Mouse (Mus musculus) embryonic facial prominence, embryonic 11.5 days (tissue): Measurements from ENCODE around the gene Nav2. TPM values are rescaled to one million over a fixed set of nuclear protein-coding genes. Genes with fewer than 3 reads are reported as not detected.
A peak's percentile ranks its signal among the peaks of the same experiment; 100 is the strongest.

Experiments used
- ATAC-seq: fragments of 200-750 bp; cut with Nextera tagmentation; replicated peaks from 2 replicates; pipeline ENCODE4 v1.8.0; 2017; ENCODE audit warnings: low read depth; ENCODE audit not compliant: insufficient number of reproducible peaks, low FRiP score, low TSS enrichment
- DNase-seq: peaks from one replicate; pipeline ENCODE4 v3.0.0-alpha.2; 2015; ENCODE audit warnings: low spot score
- H3K27ac ChIP-seq: fragments of 300-500 bp; sonication (generic); replicated peaks from 2 replicates; pipeline ENCODE4 v1.5.1; 2014; ENCODE audit warnings: mild to moderate bottlenecking, low read depth, low read length, control low read depth
- H3K27me3 ChIP-seq: fragments of 300-500 bp; sonication (generic); 2 replicates; pipeline ENCODE4 v1.6.1; 2014; ENCODE audit warnings: mild to moderate bottlenecking, low read length, moderate library complexity, mixed read lengths; ENCODE audit not compliant: control insufficient read depth, insufficient read depth
- H3K36me3 ChIP-seq: fragments of 300-500 bp; sonication (generic); replicated peaks from 2 replicates; pipeline ENCODE4 v1.6.1; 2014; ENCODE audit warnings: low read depth, mild to moderate bottlenecking, low read length, moderate library complexity, mixed read lengths; ENCODE audit not compliant: control insufficient read depth, insufficient read depth
- H3K4me1 ChIP-seq: fragments of 300-500 bp; sonication (generic); 2 replicates; pipeline ENCODE4 v1.6.1; 2014; ENCODE audit warnings: low read length, mixed read lengths; ENCODE audit not compliant: control insufficient read depth, insufficient read depth
- H3K4me2 ChIP-seq: fragments of 300-500 bp; sonication (generic); 2 replicates; pipeline ENCODE4 v1.6.1; 2014; ENCODE audit warnings: low read depth, mild to moderate bottlenecking, control low read depth, low read length, moderate library complexity
- H3K4me3 ChIP-seq: fragments of 300-500 bp; sonication (generic); 2 replicates; pipeline ENCODE4 v1.5.1; 2014; ENCODE audit warnings: low read depth, low read length, control low read depth
- H3K9ac ChIP-seq: fragments of 300-500 bp; sonication (generic); replicated peaks from 2 replicates; pipeline ENCODE4 v1.6.1; 2014; ENCODE audit warnings: mild to moderate bottlenecking, control low read depth, low read length
- H3K9me3 ChIP-seq: fragments of 300-500 bp; sonication (generic); replicated peaks from 2 replicates; pipeline ENCODE4 v1.6.1; 2016; ENCODE audit warnings: mild to moderate bottlenecking, low read length, inconsistent platforms, mixed read lengths; ENCODE audit not compliant: control insufficient read depth
- WGBS: fragments of 180-500 bp; shearing (Covaris S2); extraction: QIAGEN DNeasy Blood & Tissue Kit; methylation state at CpG from one replicate; pipeline ENCODE4 v1.1.7; 2014; 5-methylcytosine and 5-hydroxymethylcytosine counted together
- polyA plus RNA-seq: library from polyadenylated mRNA; unstranded; fragments of >200 nt; fragmentation: Nextera tagmentation; extraction: Ambion mirVana; gene quantifications from 2 replicates; pipeline ENCODE4 v1.2.1, GENCODE M21; 2014

Nav2 gene
- polyA plus RNA-seq, 1 experiment from 2014 or later = 7.3 TPM

DNA sequence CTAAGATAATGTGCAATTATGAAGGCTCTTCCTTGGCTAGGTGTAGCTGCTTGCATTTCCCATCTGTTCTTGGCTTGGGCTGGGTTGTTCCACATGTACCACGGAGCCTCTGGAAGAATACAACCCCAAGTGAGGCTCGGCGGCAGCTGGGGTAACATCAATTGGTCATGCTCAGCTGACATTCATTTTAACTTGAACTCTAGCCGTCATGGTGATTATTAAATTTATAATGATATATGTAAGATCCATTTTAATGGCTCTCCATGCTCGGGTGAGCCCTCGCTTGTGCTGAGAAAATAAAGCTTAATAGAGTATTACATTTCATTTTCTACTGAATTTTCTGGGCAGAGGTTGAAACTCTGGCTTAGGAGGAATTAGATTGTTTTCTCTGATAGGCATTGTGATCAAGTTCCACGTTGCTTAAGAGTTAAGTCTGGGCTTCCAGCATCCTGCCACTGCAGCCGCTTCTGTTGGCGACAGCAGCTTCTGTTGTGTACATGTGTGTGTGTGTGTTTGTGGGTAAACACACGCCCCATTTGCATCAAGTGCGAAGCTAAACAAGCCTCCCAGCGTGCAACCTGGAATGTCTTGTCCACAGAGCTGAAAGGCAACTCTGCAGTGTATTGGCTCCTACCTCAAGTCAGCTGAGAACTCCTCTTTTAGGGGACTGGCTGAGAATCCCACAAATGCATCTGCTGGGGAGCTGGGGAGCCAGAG, 57.4 kb downstream of the Nav2 start:
- ATAC-seq (peak; percentile 63; the same call in 1 of the 2 replicates), DNase-seq (peak; percentile 71)
- H3K36me3 ChIP-seq = no peaks in the 10 kb centered on the region
- WGBS = 44% methylated on average over 12 of the region's 12 CpGs
- no peak overlapping the region for H3K9ac ChIP-seq
- H3K9me3 ChIP-seq = no peaks in the 10 kb centered on the region
- H3K4me2 ChIP-seq = no peak overlapping the region
- H3K4me3 ChIP-seq = no peak overlapping the region
- H3K4me1 ChIP-seq = no peaks in the 10 kb centered on the region
- peaks cover 15% of the 10 kb centered on the region for H3K27me3 ChIP-seq
- no peak overlapping the region for H3K27ac ChIP-seq

DNA sequence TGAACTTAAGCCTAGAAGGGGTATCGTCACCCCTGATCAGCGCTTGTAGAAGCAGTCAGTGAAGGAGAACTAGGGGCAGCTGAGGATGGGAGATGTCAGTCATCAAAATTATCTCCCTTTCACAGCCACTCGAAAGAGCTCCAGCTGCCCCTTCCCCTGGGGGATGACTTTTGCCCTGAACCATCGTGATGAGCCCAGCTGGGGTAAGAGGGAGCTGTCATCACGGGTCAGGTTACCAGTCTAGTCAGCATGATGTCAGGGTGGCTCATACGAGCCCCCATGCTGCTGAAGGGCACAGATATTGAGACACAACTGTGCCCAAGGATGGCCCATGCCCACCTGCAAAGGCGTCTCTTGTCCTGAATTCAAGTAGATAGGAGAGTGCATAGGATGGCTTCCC, 72.5 kb downstream of the Nav2 start:
- Histone ChIP-seq H3K9me3 (no peaks in the 10 kb centered on the region), H3K9ac (no peak overlapping the region), H3K27ac (no peak overlapping the region), H3K36me3 (no peaks in the 10 kb centered on the region), H3K4me3 (no peak overlapping the region), H3K27me3 (no peaks in the 10 kb centered on the region), H3K4me2 (no peak overlapping the region), H3K4me1 (no peaks in the 10 kb centered on the region)
- DNase-seq (no peak), ATAC-seq (peak; percentile 58; the same call in 1 of the 2 replicates)
- WGBS = 48% methylated on average over 7 of the region's 7 CpGs

DNA sequence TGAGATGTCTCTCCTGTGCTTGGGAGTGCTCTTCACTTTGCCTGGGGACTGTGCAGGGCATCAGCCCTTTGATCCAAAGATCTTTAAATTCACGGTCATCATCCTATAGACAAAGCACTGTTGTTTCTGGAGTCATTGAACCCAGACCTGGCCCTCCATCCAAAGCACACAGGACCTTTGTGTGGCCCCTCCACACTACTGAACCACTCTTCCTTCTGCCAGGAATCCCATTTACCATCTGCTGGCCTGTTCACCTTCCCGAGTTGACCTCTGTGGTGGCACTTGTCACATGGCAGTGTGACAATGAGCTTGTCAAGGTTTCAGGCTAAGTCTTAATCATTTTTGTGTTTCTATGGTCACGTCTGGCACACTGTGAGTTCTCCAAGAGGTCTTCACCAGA, 73.3 kb downstream of the Nav2 start:
- DNase-seq = no peak
- no peaks in the 10 kb centered on the region for H3K36me3 ChIP-seq
- ATAC-seq = no peak
- WGBS = 45% methylated on average over 3 of the region's 3 CpGs
- H3K9ac ChIP-seq = no peak overlapping the region
- H3K9me3 ChIP-seq = no peaks in the 10 kb centered on the region
- H3K4me1 ChIP-seq = no peaks in the 10 kb centered on the region
- no peak overlapping the region for H3K27ac ChIP-seq
- no peaks in the 10 kb centered on the region for H3K27me3 ChIP-seq
- H3K4me2 ChIP-seq = no peak overlapping the region
- no peak overlapping the region for H3K4me3 ChIP-seq

DNA sequence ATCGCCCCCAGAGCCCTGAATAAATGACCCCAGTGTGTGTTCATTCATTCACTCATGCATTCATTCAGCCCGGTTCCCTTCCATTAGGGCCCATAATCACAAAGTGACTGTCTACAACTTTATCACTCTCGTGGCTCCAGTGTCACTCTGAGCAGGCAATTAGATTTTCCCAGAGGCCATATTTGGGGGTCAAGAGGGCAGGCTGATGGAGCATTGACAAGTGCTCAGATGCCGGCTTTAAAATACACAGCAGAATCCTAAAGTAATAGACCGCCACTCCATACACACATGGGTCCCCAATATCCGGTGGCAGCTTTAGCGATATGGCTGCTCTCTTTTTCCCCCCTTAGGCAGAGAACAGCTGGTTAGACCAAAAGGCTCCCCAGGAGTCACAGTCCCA, 74.1 kb downstream of the Nav2 start:
- DNase-seq = no peak
- Histone ChIP-seq H3K36me3 (no peaks in the 10 kb centered on the region), H3K9me3 (no peaks in the 10 kb centered on the region), H3K4me3 (no peak overlapping the region), H3K27ac (no peak overlapping the region), H3K27me3 (no peaks in the 10 kb centered on the region), H3K4me2 (no peak overlapping the region), H3K4me1 (no peaks in the 10 kb centered on the region), H3K9ac (no peak overlapping the region)
- WGBS = 66% methylated on average over 7 of the region's 7 CpGs
- no peak for ATAC-seq

DNA sequence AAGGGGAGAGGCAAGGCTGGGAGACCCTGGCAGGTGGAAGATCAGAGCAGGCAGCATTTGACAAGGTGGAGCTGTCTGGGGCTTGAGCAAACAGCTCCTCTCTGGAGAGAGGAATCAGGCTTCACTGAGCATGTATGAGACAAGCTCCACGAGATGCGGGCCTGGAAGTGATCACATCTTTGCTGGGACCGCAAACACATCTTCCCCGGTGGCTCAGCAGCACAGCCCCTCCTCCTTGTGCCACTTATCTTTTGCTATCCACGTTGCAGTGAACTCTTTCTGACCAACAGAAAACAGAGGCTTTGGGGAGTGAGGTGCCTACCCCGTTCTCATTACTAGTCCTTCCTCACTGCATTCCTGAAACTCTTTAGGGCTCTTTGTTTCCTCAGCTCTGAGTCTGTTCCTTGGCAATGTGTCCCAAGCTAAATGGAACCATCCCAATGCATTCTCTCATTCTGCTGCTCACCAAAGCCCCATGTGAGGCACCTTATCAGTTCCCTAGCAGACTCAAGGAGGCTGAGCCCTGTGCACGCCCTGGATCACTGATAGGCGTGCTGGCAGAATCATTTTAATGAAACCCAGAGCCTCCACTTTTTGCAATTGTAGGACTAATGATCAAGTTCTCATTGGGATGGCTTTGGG, 83.5 kb downstream of the Nav2 start:
- H3K27ac ChIP-seq = no peak overlapping the region
- DNase-seq = no peak
- no peak overlapping the region for H3K9ac ChIP-seq
- no peak overlapping the region for H3K4me3 ChIP-seq
- no peaks in the 10 kb centered on the region for H3K27me3 ChIP-seq
- no peaks in the 10 kb centered on the region for H3K9me3 ChIP-seq
- H3K36me3 ChIP-seq = no peaks in the 10 kb centered on the region
- no peak overlapping the region for H3K4me2 ChIP-seq
- WGBS = 55% methylated on average over 8 of the region's 8 CpGs
- no peaks in the 10 kb centered on the region for H3K4me1 ChIP-seq
- no peak for ATAC-seq

DNA sequence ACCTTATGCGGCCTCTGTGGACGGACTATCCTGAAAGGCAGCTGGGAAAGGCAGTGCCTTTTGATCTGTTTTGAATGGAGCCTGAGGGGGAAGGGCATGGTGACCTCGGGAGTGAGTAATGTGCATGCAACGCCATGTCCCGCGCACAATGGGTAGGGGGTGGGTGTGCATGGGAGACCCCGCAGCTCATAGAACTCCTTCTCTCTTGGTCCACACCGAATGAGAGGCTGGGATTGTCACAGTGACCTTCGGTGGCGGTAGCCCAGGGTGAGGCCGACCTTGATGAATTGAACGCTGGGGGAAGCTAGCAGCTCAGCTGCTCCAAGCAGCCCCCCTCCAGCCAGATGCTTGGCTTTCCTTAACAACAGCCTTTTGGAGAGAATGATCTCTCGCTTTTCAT, 86.7 kb downstream of the Nav2 start:
- ATAC-seq (peak; percentile 79), DNase-seq (peak; percentile 21)
- no peak overlapping the region for H3K4me2 ChIP-seq
- H3K27ac ChIP-seq = no peak overlapping the region
- no peaks in the 10 kb centered on the region for H3K9me3 ChIP-seq
- H3K27me3 ChIP-seq = no peaks in the 10 kb centered on the region
- no peak overlapping the region for H3K4me3 ChIP-seq
- no peak overlapping the region for H3K9ac ChIP-seq
- no peaks in the 10 kb centered on the region for H3K4me1 ChIP-seq
- H3K36me3 ChIP-seq = no peaks in the 10 kb centered on the region
- WGBS = 10% methylated on average over 13 of the region's 13 CpGs

DNA sequence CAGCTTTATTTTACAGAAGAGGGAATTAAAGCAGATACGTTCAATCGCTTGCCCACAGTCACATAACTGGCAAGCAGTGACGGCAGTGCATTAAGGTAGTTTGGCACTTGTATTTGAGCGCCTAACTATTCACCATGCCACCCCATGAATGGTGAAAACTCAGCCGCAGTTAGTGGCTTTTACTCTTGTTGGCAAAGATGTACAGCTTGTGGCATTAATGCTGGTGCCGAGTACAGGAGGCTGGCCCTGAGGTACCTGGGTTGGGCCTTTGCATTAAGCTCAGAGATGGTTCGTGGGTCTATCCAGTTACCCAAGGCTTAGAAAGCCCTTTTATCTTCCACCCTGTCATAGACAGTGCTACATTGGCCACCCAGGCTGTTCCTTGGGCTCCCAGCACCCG, 87.2 kb downstream of the Nav2 start:
- ATAC-seq (no peak), DNase-seq (no peak)
- Histone ChIP-seq H3K4me1 (no peaks in the 10 kb centered on the region), H3K27ac (no peak overlapping the region), H3K9me3 (no peaks in the 10 kb centered on the region), H3K4me3 (no peak overlapping the region), H3K9ac (no peak overlapping the region), H3K27me3 (no peaks in the 10 kb centered on the region), H3K4me2 (no peak overlapping the region), H3K36me3 (no peaks in the 10 kb centered on the region)
- 71% methylated on average over 8 of the region's 8 CpGs for WGBS

DNA sequence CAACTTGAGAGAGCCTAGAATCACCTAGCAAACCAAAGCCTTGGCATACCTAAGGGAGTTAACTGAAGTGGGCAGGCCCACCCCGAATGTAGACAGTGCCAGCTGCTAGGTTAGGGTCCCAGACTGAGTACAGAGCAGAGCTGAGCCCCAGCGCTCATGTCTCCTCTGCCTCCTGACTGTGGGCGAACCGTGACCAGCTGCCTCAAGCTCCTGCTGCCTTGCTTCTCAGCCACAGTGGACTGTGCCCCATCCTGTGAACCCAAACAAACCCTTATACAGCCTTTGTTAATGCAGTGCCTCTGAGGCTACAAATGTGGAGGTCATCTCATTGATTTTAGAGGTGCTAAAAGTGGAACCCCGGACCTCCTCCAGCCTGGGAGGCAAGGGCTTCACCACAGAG, 88.3 kb downstream of the Nav2 start:
- Histone ChIP-seq H3K27ac (no peak overlapping the region), H3K27me3 (no peaks in the 10 kb centered on the region), H3K9ac (no peak overlapping the region), H3K36me3 (no peaks in the 10 kb centered on the region), H3K9me3 (no peaks in the 10 kb centered on the region), H3K4me3 (no peak overlapping the region), H3K4me2 (no peak overlapping the region), H3K4me1 (no peaks in the 10 kb centered on the region)
- ATAC-seq (no peak), DNase-seq (no peak)
- 69% methylated on average over 5 of the region's 5 CpGs for WGBS
